Mouse (Mus musculus) lung, adult 10 weeks (tissue): ENCODE measurements around the gene Med14. TPM values are rescaled to one million over a fixed set of nuclear protein-coding genes. Genes with fewer than 3 reads are reported as not detected.

Source experiments
- polyA plus RNA-seq: library from polyadenylated mRNA; stranded (reverse); fragments of 350-450 nt; fragmentation: Illumina TruSeq; extraction: RNeasy Lipid Tissue Mini Kit (QIAGEN cat#74804); gene quantifications from one replicate; pipeline ENCODE4 v1.2.3, GENCODE M21; 2014; ENCODE audit warnings: low read depth, low replicate concordance; ENCODE audit not compliant: insufficient read depth

Med14 gene
- polyA plus RNA-seq: 5.3 TPM

DNA sequence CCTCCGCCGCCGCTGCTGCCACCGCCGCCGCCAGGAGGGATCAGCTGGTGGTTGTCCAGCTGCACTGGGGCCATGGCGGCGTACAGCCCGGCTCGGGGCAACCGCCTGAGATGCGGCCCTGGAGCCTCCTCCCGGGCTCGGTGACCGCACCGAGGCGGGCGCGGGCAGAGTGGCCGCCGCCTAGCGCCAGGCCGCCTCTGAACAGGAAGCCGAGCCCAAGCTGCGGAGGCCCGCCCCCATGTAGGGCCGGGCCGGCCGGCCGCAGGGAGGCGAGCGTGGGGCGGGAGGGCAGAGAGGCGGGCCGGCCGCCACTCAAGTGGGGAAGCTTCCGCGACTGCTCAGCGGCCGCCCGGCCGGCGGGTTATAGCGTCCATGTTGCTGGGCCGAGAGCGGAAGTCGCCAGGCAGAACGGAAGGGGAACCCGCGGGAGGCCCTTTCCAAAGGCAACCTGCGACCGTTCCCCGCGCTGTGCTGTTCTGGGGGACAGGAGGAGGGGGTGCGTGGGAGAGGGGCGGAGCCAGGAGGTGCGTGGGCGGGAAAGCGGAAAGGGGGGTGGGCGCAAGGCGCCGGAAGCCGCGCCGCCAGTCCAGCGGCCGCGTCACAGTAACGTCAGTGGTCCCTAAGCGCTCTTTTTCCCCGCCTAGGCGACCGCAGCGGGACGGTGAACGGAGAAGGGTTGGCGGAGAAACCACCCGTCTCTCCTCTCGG, at the start of gene Med14:
TSS of gene Med14 (minus strand) at position 448 of the 708 bp plus-strand sequence.

DNA sequence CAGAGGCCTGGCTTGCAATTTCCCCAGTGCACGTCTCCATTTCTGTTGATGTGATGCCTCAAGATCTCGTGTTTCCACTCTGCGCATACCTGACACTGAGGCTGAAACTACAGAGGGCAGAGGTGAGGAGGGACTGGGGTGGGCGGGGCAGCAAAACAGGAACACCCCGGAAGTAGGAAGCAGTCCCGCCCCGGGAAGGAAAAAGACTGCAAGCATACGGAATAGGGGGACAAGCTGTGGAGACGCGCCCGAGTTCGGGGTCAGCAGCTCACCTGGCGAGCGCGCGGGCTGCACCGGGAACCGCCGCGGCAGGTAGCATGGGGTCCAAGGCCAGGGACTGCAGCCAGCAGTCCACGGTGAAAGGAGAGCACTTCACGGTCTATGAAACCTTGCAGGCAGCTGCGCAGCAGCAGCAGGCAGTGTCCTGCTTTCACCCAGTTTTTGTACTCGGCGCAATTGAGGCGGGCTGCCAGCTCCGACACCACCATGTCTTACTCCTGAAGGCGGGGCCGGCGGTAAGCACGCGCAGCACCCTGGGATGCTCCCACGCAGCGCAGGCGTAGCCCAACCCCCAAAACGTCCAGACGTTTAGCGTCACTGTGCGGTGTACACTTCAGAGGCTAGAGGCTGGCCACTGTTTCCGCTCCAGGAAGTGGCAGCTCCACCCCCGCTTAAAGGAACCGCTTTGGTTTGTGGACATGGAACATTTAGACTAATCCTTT, 88.7 kb downstream of the Med14 start, which contains the start of gene 1810030O07Rik:
TSS of gene 1810030O07Rik (minus strand) at position 615 of the 722 bp plus-strand sequence.

Other genes starting within 250 kb of the Med14 start
- gene Atp6ap2, start 174.3 kb downstream of the Med14 start, polyA plus RNA-seq: 63.9 TPM
- gene 1810030O07Rik, start 88.4 kb downstream of the Med14 start, polyA plus RNA-seq: 23.5 TPM